Mouse (Mus musculus) midbrain, postnatal 0 days (tissue): ENCODE measurements around the gene Gab1. TPM values are rescaled to one million over a fixed set of nuclear protein-coding genes. Genes with fewer than 3 reads are reported as not detected.
A peak's percentile ranks its signal among the peaks of the same experiment; 100 is the strongest.

Source experiments
- ATAC-seq: fragments of 200-750 bp; cut with Nextera tagmentation; 2 replicates; pipeline ENCODE4 v1.8.0; 2017; ENCODE audit warnings: moderate number of reproducible peaks, mild to moderate bottlenecking, moderate TSS enrichment, moderate library complexity; ENCODE audit not compliant: low FRiP score
- DNase-seq: peaks from one replicate; pipeline ENCODE4 v3.0.0-alpha.2; 2015; ENCODE audit warnings: low spot score
- H3K27ac ChIP-seq: fragments of 300-500 bp; sonication (generic); 2 replicates; pipeline ENCODE4 v1.5.1; 2014; ENCODE audit warnings: low read depth, mild to moderate bottlenecking, low read length, mixed read lengths
- H3K27me3 ChIP-seq: fragments of 300-500 bp; sonication (generic); 2 replicates; pipeline ENCODE4 v1.6.1; 2014; ENCODE audit warnings: low read length, control low read depth, mixed read lengths; ENCODE audit not compliant: insufficient read depth
- H3K36me3 ChIP-seq: fragments of 300-500 bp; sonication (generic); 2 replicates; pipeline ENCODE4 v1.6.1; 2014; ENCODE audit warnings: low read length, control low read depth, mixed read lengths; ENCODE audit not compliant: insufficient read depth
- H3K4me1 ChIP-seq: fragments of 300-500 bp; sonication (generic); 2 replicates; pipeline ENCODE4 v1.6.1; 2014; ENCODE audit warnings: mild to moderate bottlenecking, control low read depth, antibody characterized with exemption, low read length, mixed read lengths; ENCODE audit not compliant: insufficient read depth
- H3K4me2 ChIP-seq: fragments of 300-500 bp; sonication (generic); 2 replicates; pipeline ENCODE4 v1.6.1; 2014; ENCODE audit warnings: low read depth, mild to moderate bottlenecking, low read length, mixed read lengths; ENCODE audit not compliant: poor library complexity, severe bottlenecking
- H3K4me3 ChIP-seq: fragments of 300-500 bp; sonication (generic); 2 replicates; pipeline ENCODE4 v1.5.1; 2014; ENCODE audit warnings: low read depth, mild to moderate bottlenecking, low read length, moderate library complexity
- H3K9ac ChIP-seq: fragments of 300-500 bp; sonication (generic); replicated peaks from 2 replicates; pipeline ENCODE4 v1.6.1; 2014; ENCODE audit warnings: mild to moderate bottlenecking, low read length, moderate library complexity, mixed read lengths; ENCODE audit not compliant: poor library complexity, severe bottlenecking
- H3K9me3 ChIP-seq: fragments of 300-500 bp; sonication (generic); 2 replicates; pipeline ENCODE4 v1.6.1; 2016; ENCODE audit warnings: low read length, control low read depth
- CTCF ChIP-seq: IDR thresholded peaks from 2 replicates; pipeline ENCODE4 v1.5.1; 2016; ENCODE audit warnings: antibody characterized with exemption, mild to moderate bottlenecking
- WGBS: fragments of 180-500 bp; shearing (Covaris S2); extraction: QIAGEN DNeasy Blood & Tissue Kit; methylation state at CpG from one replicate; pipeline ENCODE4 v1.1.7; 2014; 5-methylcytosine and 5-hydroxymethylcytosine counted together
- polyA plus RNA-seq: library from polyadenylated mRNA; unstranded; fragments of >200 nt; fragmentation: Nextera tagmentation; extraction: Ambion mirVana; gene quantifications from 2 replicates; pipeline ENCODE4 v1.2.1, GENCODE M21; 2015
- total RNA-seq: library from RNA; depleted of rRNA; stranded (reverse); fragments of >200 nt; gene quantifications from 2 replicates; pipeline ENCODE4 v1.2.3, GENCODE M21; 2014

The Gab1 gene
- total and polyA plus RNA-seq, 2 experiments from 2014 or later = 8.7 to 20.5 TPM

GRCm38 (mm10) chr8:80916463-80917235, 36.3 kb upstream of the Gab1 start:
- Histone ChIP-seq H3K4me3 (no peak overlapping the region), H3K9ac (no peak overlapping the region), H3K4me2 (no peak overlapping the region), H3K27ac (no peak overlapping the region), H3K27me3 (no peaks in the 10 kb centered on the region), H3K4me1 (no peaks in the 10 kb centered on the region), H3K36me3 (no peaks in the 10 kb centered on the region), H3K9me3 (no peaks in the 10 kb centered on the region)
- no peak for DNase-seq
- no peak for TF ChIP-seq CTCF
- WGBS = 88% methylated on average over 11 of the region's 11 CpGs
- ATAC-seq = no peak

- Histone ChIP-seq H3K36me3 (no peaks in the 10 kb centered on the region), H3K27ac (peak overlapping the region; percentile 48; the same call in 1 of the 2 replicates), H3K4me2 (no peak overlapping the region), H3K27me3 (no peaks in the 10 kb centered on the region), H3K4me1 (no peaks in the 10 kb centered on the region), H3K9ac (no peak overlapping the region), H3K4me3 (no peak overlapping the region), H3K9me3 (no peaks in the 10 kb centered on the region)
- WGBS = 100% methylated on average over 1 of the region's 1 CpGs
- no peak for TF ChIP-seq CTCF
- ATAC-seq (no peak; the same call in 1 of the 2 replicates), DNase-seq (peak; percentile 81)
These were observed 32.9 kb upstream of the Gab1 start for GRCm38 (mm10) chr8:80913016-80913748.

- TF ChIP-seq CTCF = no peak
- no peak overlapping the region for H3K9ac ChIP-seq
- H3K27me3 ChIP-seq = no peaks in the 10 kb centered on the region
- H3K9me3 ChIP-seq = no peaks in the 10 kb centered on the region
- no peaks in the 10 kb centered on the region for H3K4me1 ChIP-seq
- no peak overlapping the region for H3K4me2 ChIP-seq
- 69% methylated on average over 5 of the region's 5 CpGs for WGBS
- ATAC-seq (no peak), DNase-seq (no peak)
- H3K4me3 ChIP-seq = no peak overlapping the region
- H3K27ac ChIP-seq = no peak overlapping the region
- H3K36me3 ChIP-seq = no peaks in the 10 kb centered on the region
These were observed 31.1 kb upstream of the Gab1 start for GRCm38 (mm10) chr8:80911400-80911799.

- H3K4me3 ChIP-seq = no peak overlapping the region
- H3K4me2 ChIP-seq = no peak overlapping the region
- ATAC-seq (no peak), DNase-seq (no peak)
- H3K4me1 ChIP-seq = no peaks in the 10 kb centered on the region
- no peak overlapping the region for H3K9ac ChIP-seq
- H3K36me3 ChIP-seq = no peaks in the 10 kb centered on the region
- no peaks in the 10 kb centered on the region for H3K27me3 ChIP-seq
- H3K27ac ChIP-seq = no peak overlapping the region
- WGBS = 67% methylated on average over 6 of the region's 6 CpGs
- no peak for TF ChIP-seq CTCF
- no peaks in the 10 kb centered on the region for H3K9me3 ChIP-seq
These were observed 28.1 kb upstream of the Gab1 start for GRCm38 (mm10) chr8:80908262-80908907.

GRCm38 (mm10) chr8:80902354-80902753, 22.0 kb upstream of the Gab1 start:
- Histone ChIP-seq H3K27me3 (no peaks in the 10 kb centered on the region), H3K9me3 (no peaks in the 10 kb centered on the region), H3K4me1 (no peaks in the 10 kb centered on the region), H3K27ac (no peak overlapping the region), H3K9ac (no peak overlapping the region), H3K36me3 (no peaks in the 10 kb centered on the region), H3K4me2 (no peak overlapping the region), H3K4me3 (no peak overlapping the region)
- no peak for ATAC-seq
- 83% methylated on average over 9 of the region's 9 CpGs for WGBS
- no peak for TF ChIP-seq CTCF
- DNase-seq = no peak

GRCm38 (mm10) chr8:80899364-80899763, 19.0 kb upstream of the Gab1 start:
- H3K27ac ChIP-seq = no peak overlapping the region
- no peak overlapping the region for H3K4me2 ChIP-seq
- no peak for TF ChIP-seq CTCF
- no peak overlapping the region for H3K4me3 ChIP-seq
- no peak overlapping the region for H3K9ac ChIP-seq
- no peaks in the 10 kb centered on the region for H3K4me1 ChIP-seq
- H3K36me3 ChIP-seq = no peaks in the 10 kb centered on the region
- H3K9me3 ChIP-seq = no peaks in the 10 kb centered on the region
- DNase-seq = no peak
- no peak for ATAC-seq
- no peaks in the 10 kb centered on the region for H3K27me3 ChIP-seq
